Mouse (Mus musculus): Measurements from ENCODE around the gene Ptgir. TPM values are rescaled to one million over a fixed set of nuclear protein-coding genes. Genes with fewer than 3 reads are reported as not detected.

Gene Ptgir
- total RNA-seq, 2 experiments from 2014 or later, result 1.7 to 2.0 TPM

DNA sequence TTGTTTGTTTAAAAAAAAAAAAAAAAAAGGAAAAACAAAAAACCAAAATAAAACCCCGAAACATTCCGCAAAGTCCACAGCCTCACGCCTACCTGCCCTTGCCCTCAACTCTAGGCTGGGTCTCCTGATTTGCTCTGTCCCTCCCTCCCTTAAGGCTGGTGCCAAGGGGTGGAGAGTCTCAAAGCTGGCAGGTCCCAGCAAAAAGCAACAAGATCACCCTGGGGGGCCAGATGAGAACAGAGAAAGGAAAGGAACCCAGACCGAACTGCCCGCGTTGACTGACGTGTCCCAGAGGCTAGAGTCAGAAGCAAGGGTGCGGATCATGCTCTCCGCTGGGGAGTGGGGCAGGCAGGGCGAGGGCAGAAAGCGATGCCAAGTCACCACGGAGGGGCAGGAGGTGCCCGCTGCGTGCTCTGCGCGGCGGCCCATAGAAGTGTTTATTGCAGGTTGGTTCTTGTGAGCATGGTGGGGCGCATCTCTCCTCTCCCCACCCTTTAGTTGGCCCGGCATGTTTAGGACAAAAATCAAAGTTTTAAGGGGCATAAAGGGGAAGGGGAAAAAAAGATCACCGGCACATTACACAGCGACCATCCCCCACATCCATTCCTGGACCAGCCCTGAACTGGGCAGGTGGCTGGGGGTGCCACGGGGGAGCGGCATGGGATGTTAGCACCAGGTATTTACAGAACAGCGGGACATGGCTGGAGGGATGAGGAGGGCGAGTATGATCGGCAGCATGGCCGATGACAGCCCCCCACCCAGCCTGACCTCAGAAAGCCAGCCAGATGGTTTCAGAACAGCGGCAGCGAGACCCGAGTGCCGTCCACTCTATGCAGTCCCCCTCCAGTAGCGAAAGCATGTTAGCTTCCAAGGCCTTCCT, 9.4 kb downstream of the Ptgir start:
- no peak for DNase-seq (ENCODE audit: low spot score in 2 of 2)

DNA sequence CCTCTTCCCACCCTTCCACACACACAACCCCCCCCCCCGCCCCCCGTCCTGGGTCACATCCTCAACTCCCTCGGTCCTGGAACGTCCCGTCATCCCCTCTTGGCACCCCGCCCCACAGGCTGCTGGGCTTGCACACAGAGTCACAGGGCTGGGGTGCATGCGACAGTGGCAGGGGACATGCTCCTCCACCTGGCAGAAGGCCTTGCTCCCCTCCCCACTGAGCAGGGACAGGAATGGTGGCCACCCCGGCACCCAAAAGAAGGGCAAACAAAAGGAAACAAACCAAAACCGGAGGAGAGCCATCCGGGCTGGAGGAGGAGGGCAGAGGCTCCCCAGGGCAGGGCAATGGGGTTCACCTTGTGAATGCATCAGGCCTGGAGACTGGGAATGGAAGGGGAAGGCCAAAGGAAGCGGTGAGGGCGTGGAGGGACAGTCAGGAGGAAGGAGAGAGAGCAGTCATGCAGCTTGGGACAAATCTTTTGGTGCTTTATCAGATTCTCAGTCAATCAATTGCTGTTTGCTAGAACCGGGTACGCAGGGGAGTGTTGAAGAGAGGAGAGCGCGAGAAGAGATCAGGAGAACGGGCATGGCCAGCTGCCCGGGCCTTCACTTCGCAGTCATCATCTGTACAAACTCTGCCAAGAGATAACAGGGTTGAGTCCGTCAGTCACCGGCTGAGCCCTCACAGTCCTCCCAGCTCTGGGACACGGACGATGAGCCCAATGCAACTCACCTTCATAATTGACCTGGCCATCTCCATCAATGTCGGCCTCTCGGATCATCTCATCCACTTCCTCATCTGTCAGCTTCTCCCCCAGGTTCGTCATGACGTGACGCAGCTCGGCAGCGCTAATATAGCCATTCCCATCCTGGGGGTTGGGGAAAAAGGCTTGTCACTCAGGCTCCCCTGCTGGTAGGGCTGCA, 10.3 kb downstream of the Ptgir start:
- no peak for DNase-seq (ENCODE audit: low spot score in 2 of 2)

DNA sequence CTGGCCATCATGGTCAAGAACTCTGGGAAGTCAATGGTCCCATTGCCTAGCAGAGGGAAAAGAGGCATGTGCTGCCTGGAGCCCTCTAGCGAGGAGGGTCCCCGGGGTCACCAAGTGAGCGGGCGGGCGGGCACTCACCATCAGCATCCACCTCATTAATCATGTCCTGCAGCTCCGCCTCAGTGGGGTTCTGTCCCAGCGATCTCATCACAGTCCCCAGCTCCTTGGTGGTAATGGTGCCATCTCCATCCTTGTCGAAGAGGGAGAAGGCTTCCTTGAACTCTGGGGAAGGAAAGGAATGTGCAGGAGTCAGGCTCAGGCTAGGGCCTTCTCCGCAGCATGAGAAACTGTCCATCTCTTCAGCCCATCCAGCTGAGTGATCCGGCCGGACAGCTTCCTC, 11.2 kb downstream of the Ptgir start:
- no peak for DNase-seq (ENCODE audit: low spot score in 2 of 2)

DNA sequence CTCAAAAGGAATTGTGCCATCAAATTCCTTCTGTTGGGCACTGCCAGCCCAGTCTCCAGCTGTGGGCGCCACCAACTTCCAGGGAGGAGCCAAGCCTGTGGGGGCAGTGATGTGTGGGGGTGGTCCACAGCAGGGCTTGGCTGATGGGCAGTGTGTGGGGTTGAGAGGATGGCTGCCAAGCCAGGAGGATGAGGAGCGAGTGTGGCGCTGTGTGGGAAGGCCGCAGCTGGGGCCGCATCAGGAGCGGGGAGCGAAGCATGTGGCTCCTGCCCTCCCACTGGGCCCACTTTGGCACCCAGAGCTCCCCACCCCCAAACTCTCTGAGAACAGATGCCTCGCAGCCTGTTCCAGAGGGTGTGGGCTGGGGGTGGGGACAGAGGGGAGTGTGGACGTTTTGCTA, 11.7 kb downstream of the Ptgir start:
- DNase-seq (ENCODE audit: low spot score in 2 of 2), result no peak

DNA sequence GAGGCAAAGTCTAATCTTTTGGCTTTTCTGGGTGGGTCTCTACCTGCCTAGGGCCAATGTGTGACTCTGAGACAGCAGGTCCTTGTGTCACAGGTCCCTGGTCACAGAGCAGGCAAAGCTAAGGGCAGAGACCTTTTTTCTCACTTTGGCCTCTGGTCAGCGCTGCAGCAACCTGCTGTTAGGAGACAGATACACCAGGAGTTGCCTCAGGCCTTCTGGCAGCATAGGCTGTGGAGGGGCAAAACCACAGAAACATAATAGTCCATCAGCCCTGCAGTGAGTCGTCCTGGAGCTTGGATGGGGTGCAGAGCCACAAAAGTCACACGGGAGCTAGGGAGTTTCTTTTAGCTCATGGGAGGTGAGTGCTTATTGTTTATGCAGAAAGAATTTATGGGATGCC, 12.4 kb downstream of the Ptgir start:
- no peak for DNase-seq (ENCODE audit: low spot score in 2 of 2)

DNA sequence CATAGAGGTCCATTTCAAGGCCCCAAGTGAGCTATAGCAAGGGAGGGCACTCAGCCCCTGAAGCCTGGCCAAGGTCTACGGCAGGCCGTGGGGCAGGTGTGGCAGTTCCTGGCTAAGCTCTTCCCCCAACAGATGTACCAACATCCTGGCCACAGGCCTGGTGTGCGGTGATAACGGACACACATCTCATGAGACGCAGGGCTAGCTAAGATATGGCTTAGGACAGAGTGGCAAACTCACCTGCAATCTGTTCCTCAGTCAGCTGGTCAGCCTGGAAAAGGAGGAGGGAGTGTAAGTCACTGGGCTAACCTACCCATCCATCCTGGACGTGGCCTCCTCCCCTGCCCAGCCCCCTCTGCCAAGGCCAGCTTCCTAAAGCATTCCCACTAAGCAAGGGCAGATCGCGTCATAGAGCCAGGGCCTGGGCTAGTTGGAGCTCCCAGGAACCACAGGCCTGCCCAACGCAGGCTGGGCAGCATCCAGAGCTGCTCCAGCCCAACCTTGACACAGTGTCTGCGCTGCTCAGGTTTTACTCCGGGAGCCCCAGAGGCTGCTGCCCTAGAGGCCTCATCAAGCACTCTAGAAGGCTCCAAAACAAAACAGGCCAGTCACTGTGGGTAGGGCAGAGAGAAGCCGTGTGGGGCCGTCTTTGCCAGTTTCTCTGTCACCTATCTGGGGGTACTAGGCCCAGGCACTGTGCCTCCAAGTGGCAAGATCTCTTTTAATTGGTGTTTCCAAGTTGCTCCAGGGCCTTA, 13.3 kb downstream of the Ptgir start:
- DNase-seq (ENCODE audit: low spot score in 2 of 2), result no peak

DNA sequence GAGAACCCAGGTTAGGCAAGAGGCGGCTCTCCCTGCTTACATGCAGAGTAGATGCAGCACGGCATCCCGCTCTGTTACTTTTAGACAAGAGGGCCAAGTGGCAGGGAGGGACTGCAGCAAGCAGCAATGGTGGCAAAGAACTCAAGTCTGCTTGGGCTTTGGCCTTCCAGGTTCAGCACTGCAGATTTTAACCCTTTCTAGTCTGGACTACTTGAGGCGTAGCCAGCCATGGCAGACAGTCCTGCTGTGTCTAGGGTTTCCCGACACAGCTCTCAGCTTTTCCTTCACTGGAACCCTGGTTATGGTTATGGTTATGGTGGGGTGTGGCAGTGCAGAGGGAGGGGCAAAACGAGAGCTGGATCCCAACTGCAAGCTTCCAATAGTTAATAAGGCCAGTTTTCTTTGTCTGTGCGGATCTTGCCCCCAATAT, 13.9 kb downstream of the Ptgir start:
- DNase-seq (ENCODE audit: low spot score in 2 of 2), result no peak

DNA sequence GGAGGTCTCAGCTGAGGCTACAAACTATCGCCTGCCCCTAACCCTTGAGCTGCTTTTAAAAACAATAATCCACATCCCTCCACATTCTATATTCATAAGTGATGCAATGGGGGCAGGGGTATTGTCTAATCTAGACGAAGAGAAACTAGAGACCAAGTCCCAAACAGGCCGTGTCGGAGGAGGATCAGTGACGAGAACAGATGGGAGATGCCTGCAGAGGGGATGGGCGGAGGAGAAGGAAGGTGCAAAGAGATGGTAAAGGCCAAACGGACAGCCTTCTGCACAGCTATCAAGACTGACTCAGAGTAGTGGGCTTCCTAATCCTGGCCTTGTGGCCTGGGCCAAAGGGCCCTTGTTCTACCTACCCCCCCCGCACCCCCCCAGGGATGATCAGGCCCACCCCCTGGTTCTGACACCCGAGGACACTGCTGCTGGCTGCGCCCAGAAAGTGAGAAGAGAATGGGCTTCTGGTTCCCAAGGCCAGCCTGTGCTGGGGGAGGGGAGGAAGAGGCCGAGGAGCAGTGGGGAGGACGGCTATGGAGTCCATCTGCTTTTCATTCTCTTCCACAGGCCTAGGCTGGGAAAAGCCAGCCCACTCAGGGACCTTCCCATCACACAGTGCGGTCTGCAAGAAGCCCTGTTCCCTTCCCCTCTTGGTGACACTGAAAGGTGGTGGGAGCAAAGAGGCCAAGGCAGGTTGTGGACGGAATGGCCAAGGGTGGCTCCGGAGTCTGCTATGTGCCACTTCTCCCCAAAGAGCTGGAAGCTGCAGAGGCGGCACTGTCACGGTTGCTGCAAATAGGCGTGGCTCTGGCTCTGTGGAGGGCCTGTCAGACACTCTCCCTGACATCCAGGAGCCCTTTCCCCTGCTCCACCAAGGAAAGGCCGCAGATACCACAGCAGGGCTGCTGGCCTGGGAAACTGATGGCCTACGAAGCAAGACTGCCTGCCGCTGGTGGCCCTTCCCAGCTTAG, 14.8 kb downstream of the Ptgir start:
- DNase-seq (ENCODE audit: low spot score in 2 of 2), result no peak

DNA sequence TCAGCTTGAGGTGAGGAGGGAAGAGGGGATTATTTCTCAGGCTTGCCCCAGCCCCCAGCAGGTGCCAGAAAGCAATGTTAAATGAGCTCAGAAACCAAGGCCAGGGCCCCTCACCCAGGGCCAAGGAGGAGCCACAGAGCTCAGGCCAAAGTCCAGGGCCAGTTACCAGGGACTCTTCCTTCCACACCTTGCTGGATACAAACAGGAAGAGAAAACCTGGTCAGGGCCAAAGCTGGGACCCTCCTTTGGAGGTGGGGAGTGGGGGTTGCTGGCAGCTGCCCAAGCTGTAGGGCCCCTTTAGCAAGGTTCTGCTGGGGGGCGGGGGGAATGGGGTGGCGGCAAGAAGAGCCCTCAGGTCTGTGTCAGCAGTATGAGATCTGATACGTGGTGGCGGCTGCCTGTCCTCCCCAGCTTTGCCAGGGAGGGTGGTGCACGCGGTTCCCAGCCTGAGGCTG, 15.6 kb downstream of the Ptgir start:
- no peak for DNase-seq (ENCODE audit: low spot score in 2 of 2)

DNA sequence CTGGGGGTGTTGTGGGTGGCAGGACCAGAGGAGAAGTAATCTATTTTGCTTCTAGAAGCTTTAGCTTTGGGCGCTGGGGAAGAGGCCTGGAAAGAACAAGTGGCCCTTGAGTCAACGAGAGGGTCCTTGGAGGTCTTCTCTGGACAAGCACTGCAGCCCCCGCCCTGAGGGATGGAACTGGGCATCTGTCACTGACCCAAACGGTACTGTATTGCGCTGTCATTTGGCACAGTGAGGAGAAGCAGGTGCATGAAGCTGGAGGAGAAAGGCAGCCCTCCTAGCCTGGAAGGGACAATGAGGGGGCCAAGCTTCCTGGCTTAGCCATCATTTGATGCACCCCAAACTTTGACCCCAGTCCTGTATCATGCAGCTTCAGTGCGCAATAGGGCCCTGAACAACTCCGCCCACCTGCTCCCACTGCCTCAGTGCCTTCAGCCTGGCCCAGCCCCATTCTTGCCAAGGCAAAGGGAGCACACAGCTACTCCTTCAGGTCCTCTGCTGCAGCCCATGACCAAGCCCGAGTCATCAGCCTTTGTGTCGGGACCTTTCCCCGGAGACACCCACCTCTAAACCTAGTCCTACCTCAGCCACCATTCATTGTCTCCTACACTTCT, 16.2 kb downstream of the Ptgir start:
- no peak for DNase-seq (ENCODE audit: low spot score in 2 of 2)

DNA sequence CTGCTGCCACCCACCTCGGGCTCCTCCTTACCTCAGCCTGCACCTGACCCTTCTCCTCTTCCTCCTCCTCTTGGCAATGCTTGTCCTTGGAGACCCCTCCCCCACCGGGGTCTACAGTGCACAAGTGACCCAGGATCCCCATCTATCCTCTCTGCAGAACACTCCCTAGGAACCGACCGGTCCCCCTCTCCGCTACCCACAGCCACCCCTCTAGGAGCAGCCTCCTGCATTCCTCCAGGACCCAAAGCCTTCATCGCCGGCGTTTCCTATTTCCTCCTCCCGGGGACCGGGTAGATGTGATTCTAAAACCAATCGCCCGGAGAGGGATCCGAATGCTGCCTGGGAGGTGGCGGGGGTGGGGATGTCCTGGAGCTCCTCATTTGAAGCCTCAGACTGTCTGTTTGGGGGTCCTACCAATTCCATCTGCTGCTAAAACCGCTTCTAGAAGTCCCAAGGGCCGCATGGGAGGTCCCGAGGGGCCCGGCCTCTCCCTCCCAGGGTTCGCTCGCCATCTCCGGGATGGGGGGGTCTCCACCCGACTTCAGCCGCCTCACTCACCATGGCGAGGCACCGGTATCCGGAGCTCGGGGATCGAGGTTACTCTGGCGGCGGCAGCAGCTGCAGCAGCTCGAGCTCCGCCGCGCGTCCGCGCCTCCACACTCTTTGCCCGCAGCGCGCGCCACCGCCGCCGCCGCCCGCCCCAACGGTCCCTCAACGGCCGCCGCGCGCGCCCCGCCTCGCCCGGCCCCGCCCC, 17.2 kb downstream of the Ptgir start:
- no peak for DNase-seq (ENCODE audit: low spot score in 2 of 2)

DNA sequence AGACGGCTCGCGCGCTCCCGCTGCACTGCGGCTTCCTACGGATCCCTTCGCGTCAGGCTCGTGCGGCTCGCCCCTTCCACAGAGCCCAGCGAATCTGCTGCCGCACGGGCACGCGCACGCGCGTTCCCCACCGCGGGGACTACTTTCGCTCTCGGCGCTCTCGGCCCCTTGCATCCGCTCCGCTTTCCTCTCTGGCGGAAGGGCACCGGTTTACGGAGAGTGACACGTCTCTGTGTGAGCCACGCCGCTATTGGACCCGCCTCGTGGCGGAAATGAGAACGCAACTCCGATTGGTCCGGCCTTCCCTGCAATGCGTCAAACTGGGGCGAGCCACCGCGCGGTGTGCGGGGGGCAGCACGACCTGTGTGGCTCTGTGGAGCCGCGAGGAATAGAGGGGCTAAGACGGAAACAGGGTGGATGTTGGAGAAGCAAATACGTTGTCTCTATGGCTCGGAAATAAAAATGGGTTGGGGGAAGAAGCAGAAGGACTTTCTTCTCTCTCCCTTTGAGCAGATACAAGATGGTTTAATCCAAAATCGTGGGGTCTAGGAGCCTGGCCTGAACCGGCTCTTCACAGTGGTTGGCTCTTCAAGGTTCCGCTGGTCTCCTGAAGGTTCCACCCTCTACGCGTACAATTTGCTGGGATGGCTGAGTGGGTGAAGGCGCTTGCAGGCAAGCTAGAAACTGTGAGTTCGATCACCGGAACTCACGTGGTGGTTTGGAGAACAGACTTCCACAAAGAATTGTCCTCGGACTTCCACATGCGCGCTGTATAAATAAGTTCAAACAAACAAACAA, 17.9 kb downstream of the Ptgir start, which contains the start of gene Calm3:
Gene Calm3 (minus strand): TSS at position 78 of the 798 bp plus-strand sequence.
- DNase-seq (ENCODE audit: low spot score in 2 of 2), result peak; percentile 99

DNA sequence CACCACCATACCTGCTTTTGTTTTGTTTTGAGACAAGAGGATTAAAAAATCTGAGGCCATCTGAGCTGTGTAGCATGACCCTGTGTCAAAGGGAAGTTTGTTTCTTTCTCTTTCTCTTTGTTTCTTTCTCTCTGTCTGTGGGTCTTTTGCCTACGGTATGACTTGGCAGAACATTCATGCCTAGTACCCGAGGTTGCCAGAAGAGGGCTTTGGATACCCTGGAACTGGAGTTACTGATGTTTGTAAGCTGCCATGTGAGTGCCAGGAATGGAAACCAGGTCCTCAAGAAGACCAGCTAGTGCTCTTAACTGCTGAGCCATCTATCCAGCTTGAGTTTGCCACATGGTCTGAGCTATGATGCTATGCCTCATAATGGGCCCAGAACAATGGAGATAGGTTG, 22.1 kb downstream of the Ptgir start:
- no peak for DNase-seq (ENCODE audit: low spot score in 2 of 2)

DNA sequence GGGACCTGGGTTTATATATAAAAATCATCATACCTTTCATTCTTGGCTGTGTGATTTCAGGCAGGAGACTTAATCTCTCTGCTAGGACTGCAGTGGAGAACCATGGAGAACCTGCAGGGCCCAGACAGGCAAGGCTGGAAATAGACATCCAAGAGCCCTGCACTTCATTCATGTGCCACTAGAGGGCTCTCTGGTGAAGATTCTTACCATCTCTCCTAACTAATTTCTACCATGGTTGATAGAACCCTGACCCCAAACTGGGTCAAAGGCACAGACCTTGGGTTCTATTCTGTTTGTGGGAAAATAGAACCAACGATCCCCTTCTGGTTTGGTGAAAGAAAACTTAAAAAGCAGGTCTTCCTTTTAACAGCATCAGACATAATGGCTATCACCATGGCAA, 24.6 kb downstream of the Ptgir start:
- no peak for DNase-seq (ENCODE audit: low spot score in 2 of 2)

DNA sequence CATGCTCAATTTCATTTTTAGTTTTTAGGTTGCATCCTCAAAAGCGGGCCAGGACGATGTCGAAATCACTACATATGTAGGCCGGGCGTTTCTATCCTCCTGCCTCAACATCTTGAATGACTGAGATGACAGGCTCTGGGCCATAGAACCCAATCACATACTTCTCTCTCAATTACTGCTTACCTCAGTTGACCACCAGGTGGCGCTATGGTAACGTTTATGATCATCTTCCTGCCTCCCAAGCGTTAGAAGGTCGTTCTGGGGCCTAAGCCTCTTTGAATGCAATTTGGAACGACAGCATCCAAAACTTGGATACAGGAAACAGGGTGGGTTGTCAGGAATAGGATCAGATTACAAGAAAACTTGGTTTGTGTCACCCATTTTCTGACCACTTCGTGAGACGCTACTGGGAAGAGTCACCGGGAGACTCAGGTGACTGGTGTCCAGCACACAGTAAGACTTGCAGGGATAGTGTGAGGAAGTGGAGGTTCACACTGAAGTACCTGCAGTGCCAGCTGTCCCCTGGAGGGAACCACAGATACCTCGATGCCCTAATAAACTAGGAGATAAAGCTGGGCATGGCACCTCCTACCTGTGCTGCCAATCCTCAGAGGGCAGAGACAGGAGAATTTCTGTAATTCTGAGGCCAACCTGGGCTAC, 25.8 kb downstream of the Ptgir start:
- peak; percentile 66 to 74 for DNase-seq (ENCODE audit: low spot score in 2 of 2)

DNA sequence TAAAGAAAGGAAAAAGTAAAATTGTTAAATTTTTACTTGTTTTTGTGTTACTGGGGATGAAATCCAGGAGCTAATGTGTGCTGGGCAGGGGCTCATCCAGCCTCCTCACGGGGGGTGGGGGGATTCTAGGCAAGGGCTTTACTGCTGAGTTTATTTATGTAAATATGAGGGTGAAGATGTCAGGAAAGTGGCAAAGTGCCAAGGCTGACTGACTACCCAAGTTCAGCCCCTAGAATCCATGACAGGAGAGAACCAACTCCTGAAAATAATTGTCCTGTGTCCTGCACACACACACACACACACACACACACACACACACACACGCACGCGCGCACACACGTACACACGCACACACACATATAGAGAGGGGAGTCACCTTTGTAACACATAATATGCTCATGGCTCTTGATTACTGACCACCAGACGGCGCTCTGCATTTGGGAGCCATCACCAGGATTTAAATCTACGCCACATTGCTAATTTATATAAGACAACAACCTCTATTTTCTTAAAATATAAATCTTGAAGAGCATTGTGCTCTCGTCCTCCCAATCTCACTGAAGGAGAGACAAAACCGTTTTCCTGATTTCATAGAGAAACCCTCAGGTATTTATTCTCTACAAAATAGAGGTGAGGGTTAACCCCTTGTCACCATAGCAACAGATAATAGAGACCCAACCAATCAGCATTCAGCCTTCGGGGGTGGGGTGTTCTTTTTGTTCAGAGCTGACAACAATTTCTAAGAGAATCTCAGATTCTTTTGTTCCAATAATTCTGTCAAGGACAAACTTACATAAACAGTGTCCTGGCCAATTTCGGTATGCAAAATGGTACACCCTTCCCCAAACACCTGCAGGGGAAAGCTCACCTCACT, 26.7 kb downstream of the Ptgir start:
- no peak for DNase-seq (ENCODE audit: low spot score in 2 of 2)

Data from adrenal gland, postnatal 4 days (tissue).